Mouse (Mus musculus) CD4-positive naive resting alpha-beta T cell, adult 76 days (primary cell): ENCODE data around the gene Camk2n2. TPM values are rescaled to one million over a fixed set of nuclear protein-coding genes. Genes with fewer than 3 reads are reported as not detected.

Source experiments
- total RNA-seq: library from RNA; stranded (reverse); gene quantifications from one replicate; pipeline ENCODE4 v1.2.4, GENCODE M21; 2023

Camk2n2 gene
- 0.44 TPM for total RNA-seq

DNA sequence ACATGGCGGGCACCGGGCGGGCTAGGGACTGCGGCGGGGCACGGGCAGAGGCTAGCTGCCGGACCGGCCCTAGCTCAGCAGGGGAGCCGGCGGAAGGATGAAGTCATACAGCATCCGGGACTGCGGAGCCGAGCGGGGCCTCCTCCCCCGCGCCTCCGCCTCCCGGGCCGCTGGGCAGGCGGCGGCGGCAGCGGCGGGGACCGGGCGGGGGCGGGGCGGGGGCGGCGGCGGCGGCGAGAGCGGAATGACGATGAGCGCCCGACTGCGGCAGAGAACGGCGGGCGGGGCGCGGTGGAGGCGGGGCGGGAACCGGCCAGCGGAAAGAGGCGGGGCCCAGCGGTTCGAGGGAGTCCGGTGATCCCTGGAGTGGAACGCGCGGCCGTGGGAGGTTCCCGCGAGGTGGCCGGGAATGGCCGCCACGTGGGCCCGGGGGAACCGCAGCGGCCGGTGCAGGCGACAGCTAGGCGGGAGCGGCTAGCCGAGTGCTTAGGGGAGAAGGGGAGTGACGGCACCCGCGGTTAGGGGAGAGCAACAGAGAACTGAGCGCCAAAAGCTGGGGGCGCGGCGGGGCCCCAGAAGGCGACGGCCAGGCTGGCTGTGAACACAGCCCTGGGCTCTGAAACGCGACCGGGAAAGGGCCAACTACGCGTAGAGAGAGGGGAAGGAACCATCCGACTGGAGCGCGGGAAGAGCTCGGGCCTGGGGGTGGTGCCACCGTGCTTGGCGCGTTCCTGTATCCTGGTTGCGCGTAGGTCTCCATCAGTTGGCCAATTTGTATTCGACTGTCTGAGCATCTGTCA is at the start of gene Camk2n2:
Gene Camk2n2 (minus strand): TSS at position 97 of the 800 bp plus-strand sequence.

DNA sequence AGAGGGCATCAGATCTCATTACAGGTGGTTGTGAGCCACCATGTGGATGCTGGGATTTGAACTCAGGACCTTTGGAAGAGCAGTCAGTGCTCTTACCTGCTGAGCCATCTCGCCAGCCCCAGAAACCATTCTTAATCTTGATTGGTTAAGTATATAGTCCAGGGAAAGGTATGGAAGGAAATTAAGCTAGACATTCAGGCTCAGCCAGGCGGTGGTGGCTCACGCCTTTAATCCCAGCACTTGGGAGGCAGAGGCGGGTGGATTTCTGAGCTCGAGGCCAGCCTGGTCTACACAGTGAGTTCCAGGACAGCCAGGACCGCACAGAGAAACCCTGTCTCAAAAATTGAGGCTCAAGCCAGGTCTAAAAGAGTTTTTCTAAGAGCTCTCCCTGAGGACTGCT is 46.9 kb upstream of the Camk2n2 start, which contains the start of gene Eif4g1:
Gene Eif4g1 (plus strand): TSS at position 301 of the 400 bp plus-strand sequence.

GRCm38 (mm10) chr16:20651076-20651946 is 30.2 kb upstream of the Camk2n2 start, which contains the start of gene Psmd2:
Psmd2 (plus strand) TSS chr16:20651652.

GRCm38 (mm10) chr16:20629731-20630634 is 8.9 kb upstream of the Camk2n2 start, which contains the start of gene Ece2:
Ece2 (plus strand) TSS chr16:20629828.

GRCm38 (mm10) chr16:20611357-20612227 is 9.5 kb downstream of the Camk2n2 start, which contains the start of the genes Eef1akmt4, Gm49333 and Alg3:
Eef1akmt4 (plus strand) TSS chr16:20611593.
Gm49333 (plus strand) TSS chr16:20611610.
Alg3 (minus strand) TSS chr16:20611735.

GRCm38 (mm10) chr16:20589366-20589938 is 31.6 kb downstream of the Camk2n2 start, which contains the start of gene Vwa5b2:
Vwa5b2 (plus strand) TSS chr16:20589471.

Other genes starting within 250 kb of the Camk2n2 start
- gene Abcc5, start 194.9 kb downstream of the Camk2n2 start, total RNA-seq = 64.7 TPM
- 42.3 TPM for gene Eif2b5, start 122.5 kb downstream of the Camk2n2 start, total RNA-seq
- 33.0 TPM for gene Dvl3, start 104.3 kb downstream of the Camk2n2 start, total RNA-seq
- gene Ap2m1, start 85.8 kb downstream of the Camk2n2 start, total RNA-seq = 157 TPM
- gene Abcf3, start 72.7 kb downstream of the Camk2n2 start, total RNA-seq = 106 TPM
- gene Vwa5b2, start 31.8 kb downstream of the Camk2n2 start, total RNA-seq = not detected
- gene Eef1akmt4, start 9.7 kb downstream of the Camk2n2 start, total RNA-seq = 3.8 TPM
- gene Gm49333, start 9.7 kb downstream of the Camk2n2 start, total RNA-seq = not detected
- gene Alg3, start 9.6 kb downstream of the Camk2n2 start, total RNA-seq = 9.2 TPM
- not detected for gene Ece2, start 8.5 kb upstream of the Camk2n2 start, total RNA-seq
- gene Psmd2, start 30.4 kb upstream of the Camk2n2 start, total RNA-seq = 108 TPM
- 295 TPM for gene Eif4g1, start 47.0 kb upstream of the Camk2n2 start, total RNA-seq
- 1.1 TPM for gene Fam131a, start 72.0 kb upstream of the Camk2n2 start, total RNA-seq
- 20.8 TPM for gene Polr2h, start 96.4 kb upstream of the Camk2n2 start, total RNA-seq
- gene Clcn2, start 96.5 kb upstream of the Camk2n2 start, total RNA-seq = 5.5 TPM
- not detected for gene Chrd, start 111.8 kb upstream of the Camk2n2 start, total RNA-seq
- gene Thpo, start 113.2 kb upstream of the Camk2n2 start, total RNA-seq = not detected